Mouse (Mus musculus): ENCODE results near the gene Msh4.

DNA sequence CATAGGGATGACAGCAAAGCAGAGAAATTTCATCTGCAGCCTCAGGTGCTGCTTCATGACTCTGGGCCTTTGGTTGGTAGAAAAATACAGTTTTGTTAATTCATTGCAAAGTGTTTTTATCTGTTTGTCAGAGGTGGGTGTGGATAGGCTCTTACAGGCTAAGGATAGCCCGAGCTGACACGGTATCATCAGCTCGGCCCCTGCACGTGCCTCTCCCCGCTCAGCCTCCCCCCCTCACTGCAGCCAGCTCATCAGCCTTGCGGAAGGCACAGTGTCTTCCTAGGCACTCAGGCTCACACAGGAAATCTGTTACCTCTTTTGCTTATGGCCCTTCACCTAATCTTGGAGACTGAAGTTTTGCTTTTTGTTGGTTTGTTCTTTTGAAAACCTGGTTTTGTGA, 17.8 kb downstream of the Msh4 start:
- no peak for TF ChIP-seq CTCF (conservative IDR thresholded peaks at IDR 0.05 in 1 of 2, IDR thresholded peaks at IDR 0.05 in 1 of 2; ENCODE audit: low read depth in 2 of 2, low read length in 2 of 2)
- no peak for TF ChIP-seq POLR2A (IDR thresholded peaks at IDR 0.05; ENCODE audit: low read depth, low read length)
- TF ChIP-seq TBP (conservative IDR thresholded peaks at IDR 0.05; ENCODE audit: low read depth, low read length), result no peak
- TF ChIP-seq HCFC1 (IDR thresholded peaks at IDR 0.05; ENCODE audit: low read depth, low read length), result no peak
- no peak for TF ChIP-seq MAX (IDR thresholded peaks at IDR 0.05; ENCODE audit: low read length)
